Mouse (Mus musculus): ENCODE data around the gene Olfr304. TPM values are rescaled to one million over a fixed set of nuclear protein-coding genes. Genes with fewer than 3 reads are reported as not detected.
"Not testable (repeated sequence)": the region's sequence is repeated elsewhere in the genome, so short reads cannot be mapped to it uniquely, and the experiment has no call there.

The Olfr304 gene
- not detected in 2 replicates for total RNA-seq (2017)

GRCm38 (mm10) chr7:86386558-86386957, at the start of gene Olfr304:
Olfr304 (minus strand) TSS chr7:86386658.
- no peak for ATAC-seq (replicated peaks in 1 of 2; ENCODE audit: insufficient read depth in 1 of 2, low FRiP score in 2 of 2, low TSS enrichment in 1 of 2, low read depth in 1 of 2, poor library complexity in 2 of 2, severe bottlenecking in 2 of 2)

GRCm38 (mm10) chr7:86403546-86403945, 17.1 kb upstream of the Olfr304 start, which contains the start of gene Olfr301:
Olfr301 (plus strand) TSS chr7:86403846.
- ATAC-seq (replicated peaks in 1 of 2; ENCODE audit: insufficient read depth in 1 of 2, low FRiP score in 2 of 2, low TSS enrichment in 1 of 2, low read depth in 1 of 2, poor library complexity in 2 of 2, severe bottlenecking in 2 of 2) = no peak

GRCm38 (mm10) chr7:86397689-86398088, 11.2 kb upstream of the Olfr304 start, which contains the start of gene Olfr303:
Olfr303 (minus strand) TSS chr7:86397789.
- no peak for ATAC-seq (replicated peaks in 1 of 2; ENCODE audit: insufficient read depth in 1 of 2, low FRiP score in 2 of 2, low TSS enrichment in 1 of 2, low read depth in 1 of 2, poor library complexity in 2 of 2, severe bottlenecking in 2 of 2)

GRCm38 (mm10) chr7:86385769-86386168, 689 bp downstream of the Olfr304 start:
- ATAC-seq (replicated peaks in 1 of 2; ENCODE audit: insufficient read depth in 1 of 2, low FRiP score in 2 of 2, low TSS enrichment in 1 of 2, low read depth in 1 of 2, poor library complexity in 2 of 2, severe bottlenecking in 2 of 2) = no peak

GRCm38 (mm10) chr7:86366828-86367227, 19.6 kb downstream of the Olfr304 start, which contains the start of gene Olfr305:
Olfr305 (minus strand) TSS chr7:86366928.
- no peak for ATAC-seq (replicated peaks in 1 of 2; ENCODE audit: insufficient read depth in 1 of 2, low FRiP score in 2 of 2, low TSS enrichment in 1 of 2, low read depth in 1 of 2, poor library complexity in 2 of 2, severe bottlenecking in 2 of 2)

- not testable (repeated sequence) for ATAC-seq (replicated peaks in 1 of 2; ENCODE audit: insufficient read depth in 1 of 2, low FRiP score in 2 of 2, low TSS enrichment in 1 of 2, low read depth in 1 of 2, poor library complexity in 2 of 2, severe bottlenecking in 2 of 2)
Observed at GRCm38 (mm10) chr7:86346296-86346695, 40.2 kb downstream of the Olfr304 start.

- no peak for ATAC-seq (replicated peaks in 1 of 2; ENCODE audit: insufficient read depth in 1 of 2, low FRiP score in 2 of 2, low TSS enrichment in 1 of 2, low read depth in 1 of 2, poor library complexity in 2 of 2, severe bottlenecking in 2 of 2)
Observed at GRCm38 (mm10) chr7:86344253-86344652, 42.2 kb downstream of the Olfr304 start.

- no peak for ATAC-seq (replicated peaks in 1 of 2; ENCODE audit: insufficient read depth in 1 of 2, low FRiP score in 2 of 2, low TSS enrichment in 1 of 2, low read depth in 1 of 2, poor library complexity in 2 of 2, severe bottlenecking in 2 of 2)
Observed at GRCm38 (mm10) chr7:86342881-86343565, 43.4 kb downstream of the Olfr304 start.

- no peak for ATAC-seq (replicated peaks in 1 of 2; ENCODE audit: insufficient read depth in 1 of 2, low FRiP score in 2 of 2, low TSS enrichment in 1 of 2, low read depth in 1 of 2, poor library complexity in 2 of 2, severe bottlenecking in 2 of 2)
Observed at GRCm38 (mm10) chr7:86337486-86337885, 49.0 kb downstream of the Olfr304 start, which contains the start of gene Olfr307. Olfr307 (minus strand) TSS chr7:86337586.

Other genes starting within 250 kb of the Olfr304 start
- not detected in 2 replicates for gene Vmn2r75, start 214.9 kb downstream of the Olfr304 start, total RNA-seq (2017)
- not detected in 2 replicates for gene Vmn2r76, start 140.3 kb downstream of the Olfr304 start, total RNA-seq (2017)
- not detected in 2 replicates for gene Olfr310, start 109.5 kb downstream of the Olfr304 start, total RNA-seq (2017)
- not detected in 2 replicates for gene Olfr309, start 73.0 kb downstream of the Olfr304 start, total RNA-seq (2017)
- not detected in 2 replicates for gene Olfr308, start 61.0 kb downstream of the Olfr304 start, total RNA-seq (2017)
- not detected in 2 replicates for gene Olfr307, start 49.1 kb downstream of the Olfr304 start, total RNA-seq (2017)
- gene Olfr305, start 19.7 kb downstream of the Olfr304 start, total RNA-seq (2017) = not detected in 2 replicates
- gene Olfr303, start 11.1 kb upstream of the Olfr304 start, total RNA-seq (2017) = not detected in 2 replicates
- gene Olfr301, start 17.2 kb upstream of the Olfr304 start, total RNA-seq (2017) = not detected in 2 replicates
- not detected in 2 replicates for gene Olfr299, start 73.3 kb upstream of the Olfr304 start, total RNA-seq (2017)
- gene Olfr298, start 105.8 kb upstream of the Olfr304 start, total RNA-seq (2017) = not detected in 2 replicates
- not detected in 2 replicates for gene Olfr297, start 133.3 kb upstream of the Olfr304 start, total RNA-seq (2017)
- gene Olfr295, start 197.2 kb upstream of the Olfr304 start, total RNA-seq (2017) = not detected in 2 replicates
- not detected in 2 replicates for gene Olfr294, start 230.0 kb upstream of the Olfr304 start, total RNA-seq (2017)

Data from hematopoietic stem cell, adult 5-6 weeks (primary cell).